10 mouse cellular contexts compared by ENCODE assay signal in the genomic region with DNA sequence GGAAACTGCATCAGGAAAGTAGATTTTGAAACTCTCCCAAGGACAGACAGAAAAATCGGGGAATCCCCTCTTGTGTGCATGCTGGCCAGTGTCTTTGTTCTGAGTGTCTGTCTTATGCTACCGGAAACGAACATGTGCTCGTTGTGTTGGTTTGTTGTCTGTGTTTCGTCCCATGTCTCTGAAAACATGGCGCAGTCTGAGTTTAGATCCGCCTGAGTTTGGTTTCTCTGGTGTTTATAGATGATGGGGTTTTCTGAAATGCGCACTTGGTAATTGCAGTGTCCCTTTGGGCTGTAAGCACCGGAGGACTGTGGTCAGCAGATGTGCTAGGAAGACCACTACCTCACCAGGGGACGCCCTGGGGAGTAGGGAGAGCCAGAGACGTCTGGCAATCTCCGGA. TPM values are rescaled to one million over a fixed set of nuclear protein-coding genes. Genes with fewer than 3 reads are reported as not detected.
A peak's percentile ranks its signal among the peaks of the same experiment; 100 is the strongest.
DNase-seq lines count a peak whose midpoint lies in the region; ATAC-seq and TF ChIP-seq lines count a peak whose summit lies in the region.
"Had no signal": no experiment of that assay in that cellular context is flagged by ENCODE, and none has a peak within 500 bp of the region (broad histone marks: within the 10 kb centered on the region; RNA-seq: fewer than 3 reads in every experiment).

No protein-coding gene starts in this region.

- H3K36me3 ChIP-seq in kidney, embryonic 16.5 days (ENCODE audit: insufficient read depth, low read length): no peaks in the 10 kb centered on the region
- no peaks in the 10 kb centered on the region for H3K36me3 ChIP-seq in limb, embryonic 11.5 days (ENCODE audit: control insufficient read depth, insufficient read depth, low read length)

- DNase-seq in kidney, postnatal 25 days: no peak
- DNase-seq in heart, adult 9 months (ENCODE audit: low spot score in 2 of 2): peak; percentile 3 to 9
- peak; percentile 43 for DNase-seq in limb, embryonic 11.5 days (ENCODE audit: low spot score)
- peak; percentile 24 to 34 for DNase-seq in natural killer cell, adult 2 months (ENCODE audit: low spot score in 2 of 2)
- no peak for DNase-seq in urinary bladder, postnatal 4 days (ENCODE audit: low spot score in 2 of 2)
- no peak for DNase-seq in left cerebral cortex, adult 18-20 months (ENCODE audit: low spot score in 2 of 2)

- no peak for TF ChIP-seq CTCF in bone marrow, adult 2 months (IDR thresholded peaks at IDR 0.05; ENCODE audit: control insufficient read depth, insufficient read depth, low read length)

- no peaks in the 10 kb centered on the region for H3K4me1 ChIP-seq in kidney, embryonic 16.5 days (ENCODE audit: insufficient read depth, low read length)
- no peaks in the 10 kb centered on the region for H3K4me1 ChIP-seq in bone marrow, adult 2 months (ENCODE audit: control insufficient read depth, insufficient read depth, low read length)
- H3K4me1 ChIP-seq in limb, embryonic 11.5 days (ENCODE audit: control insufficient read depth, insufficient read depth, low read length): no peaks in the 10 kb centered on the region

- H3K4me3 ChIP-seq in kidney, embryonic 16.5 days (ENCODE audit: low read length): peak overlapping the region; percentile 47
- H3K4me3 ChIP-seq in bone marrow, adult 2 months (replicated peaks; ENCODE audit: control insufficient read depth, low read depth, low read length): peak overlapping the region; percentile 58
- peak overlapping the region; percentile 21 for H3K4me3 ChIP-seq in limb, embryonic 11.5 days (ENCODE audit: low read depth, low read length)

- no peaks in the 10 kb centered on the region for H3K27me3 ChIP-seq in kidney, embryonic 16.5 days (ENCODE audit: insufficient read depth, low read length)
- no peaks in the 10 kb centered on the region for H3K27me3 ChIP-seq in limb, embryonic 11.5 days (ENCODE audit: control insufficient read depth, insufficient read depth, low read length)

- TF ChIP-seq POLR2A in bone marrow, adult 2 months (IDR thresholded peaks at IDR 0.05; ENCODE audit: borderline replicate concordance, control insufficient read depth, low read depth, low read length): no peak

- peak overlapping the region; percentile 49 for H3K9ac ChIP-seq in kidney, embryonic 16.5 days (replicated peaks; ENCODE audit: low read length)
- H3K9ac ChIP-seq in limb, embryonic 11.5 days (ENCODE audit: low read length): 0 out of 2 replicates have a peak overlapping the region, but pooled peaks have one; percentile 23

- H3K4me2 ChIP-seq in kidney, embryonic 16.5 days (replicated peaks; ENCODE audit: low read depth, low read length): peak overlapping the region; percentile 60
- peak overlapping the region; percentile 43 for H3K4me2 ChIP-seq in limb, embryonic 11.5 days (ENCODE audit: low read depth, severe bottlenecking)

- H3K9me3 ChIP-seq in kidney, embryonic 16.5 days (ENCODE audit: low read length): no peaks in the 10 kb centered on the region
- no peaks in the 10 kb centered on the region for H3K9me3 ChIP-seq in limb, embryonic 11.5 days (ENCODE audit: control insufficient read depth, low read length)

- WGBS in kidney, embryonic 16.5 days: 13% methylated on average over 12 of the region's 12 CpGs
- 8% methylated on average over 12 of the region's 12 CpGs for whole genome bisulfite sequencing in bone marrow, adult 2 months
- 14% methylated on average over 12 of the region's 12 CpGs for WGBS in limb, embryonic 11.5 days

- no peak for ATAC-seq in kidney, embryonic 16.5 days (ENCODE audit: low FRiP score, low TSS enrichment)
- ATAC-seq in limb, embryonic 11.5 days (ENCODE audit: insufficient number of reproducible peaks, low FRiP score, low TSS enrichment, low read depth): no peak
- ATAC-seq: Patski had no signal

- no peak overlapping the region for H3K27ac ChIP-seq in kidney, embryonic 16.5 days (ENCODE audit: low read length)
- H3K27ac ChIP-seq in bone marrow, adult 2 months (ENCODE audit: control insufficient read depth, insufficient read depth, low read depth, low read length, poor library complexity): peak overlapping the region; percentile 45; the same call in 1 of the 2 replicates
- no peak overlapping the region for H3K27ac ChIP-seq in limb, embryonic 11.5 days (replicated peaks; ENCODE audit: low read depth, low read length)

RNA-seq across cellular contexts. Expression of a gene that starts 9.3 kb away (rescaled TPM):
- not detected in 2 replicates for polyA plus RNA-seq in kidney, embryonic 16.5 days (2015; fragmentation: Nextera tagmentation; extraction: Ambion mirVana)
- polyA plus RNA-seq in bone marrow, adult 2 months (2011; ENCODE audit: insufficient read depth, insufficient read length, low replicate concordance, missing spikeins): not detected in 2 replicates
- polyA plus RNA-seq in limb, embryonic 11.5 days (2014; fragmentation: Nextera tagmentation; extraction: Ambion mirVana): not detected in 2 replicates
- not detected for total RNA-seq in left cerebral cortex, adult 18-20 months (2021)
- total RNA-seq: layer of hippocampus, postnatal 25 days had no signal
- polyA plus RNA-seq: Patski had no signal

RNA-seq across cellular contexts. Expression of a gene that starts 21.3 kb away (rescaled TPM):
- polyA plus RNA-seq in kidney, embryonic 16.5 days (2015; fragmentation: Nextera tagmentation; extraction: Ambion mirVana): 0.07 and 0.09 TPM in 2 replicates
- polyA plus RNA-seq in bone marrow, adult 2 months (2011; ENCODE audit: insufficient read depth, insufficient read length, low replicate concordance, missing spikeins): 0.47 and 0.85 TPM in 2 replicates
- 0.04 TPM in 1 of 2 replicates, not detected in the other for polyA plus RNA-seq in limb, embryonic 11.5 days (2014; fragmentation: Nextera tagmentation; extraction: Ambion mirVana)
- total RNA-seq in left cerebral cortex, adult 18-20 months (2021): not detected
- total RNA-seq: layer of hippocampus, postnatal 25 days had no signal

RNA-seq across cellular contexts. Expression of a gene that starts 26.9 kb away (rescaled TPM):
- polyA plus RNA-seq in kidney, embryonic 16.5 days (2015; fragmentation: Nextera tagmentation; extraction: Ambion mirVana): not detected in 2 replicates
- polyA plus RNA-seq in bone marrow, adult 2 months (2011; ENCODE audit: insufficient read depth, insufficient read length, low replicate concordance, missing spikeins): 7.0 and 9.9 TPM in 2 replicates
- polyA plus RNA-seq in limb, embryonic 11.5 days (2014; fragmentation: Nextera tagmentation; extraction: Ambion mirVana): 0.05 TPM in 1 of 2 replicates, not detected in the other
- total RNA-seq in left cerebral cortex, adult 18-20 months (2021): not detected
- total RNA-seq: layer of hippocampus, postnatal 25 days had no signal
- polyA plus RNA-seq: Patski had no signal

RNA-seq across cellular contexts. Expression of a gene that starts 43.0 kb away (rescaled TPM):
- 3.3 and 4.1 TPM in 2 replicates for polyA plus RNA-seq in kidney, embryonic 16.5 days (2015; fragmentation: Nextera tagmentation; extraction: Ambion mirVana)
- polyA plus RNA-seq in bone marrow, adult 2 months (2011; ENCODE audit: insufficient read depth, insufficient read length, low replicate concordance, missing spikeins): 5.3 and 9.6 TPM in 2 replicates
- polyA plus RNA-seq in limb, embryonic 11.5 days (2014; fragmentation: Nextera tagmentation; extraction: Ambion mirVana): 0.57 and 0.65 TPM in 2 replicates
- total RNA-seq in left cerebral cortex, adult 18-20 months (2021): under 1 TPM; 0.42 to 0.91 TPM
- total RNA-seq: layer of hippocampus, postnatal 25 days had no signal

Comparison
In these comparisons a context has a peak if more than half of its experiments do, and no peak if none do; other contexts are left out.
1. DNase-seq: peak in heart, adult 9 months (2 of 2), limb, embryonic 11.5 days (single experiment) and natural killer cell, adult 2 months (2 of 2); none in kidney, postnatal 25 days (0 of 2), urinary bladder, postnatal 4 days (0 of 2) and left cerebral cortex, adult 18-20 months (0 of 2).
2. Peak in every context shown above with its lines, with median percentiles within 50 percentile points of each other: H3K4me3 ChIP-seq.